Mouse (Mus musculus) frontal cortex, adult 2 months (tissue): ENCODE data around the gene Dazap1. TPM values are rescaled to one million over a fixed set of nuclear protein-coding genes. Genes with fewer than 3 reads are reported as not detected.
"Not testable (repeated sequence)": the region's sequence is repeated elsewhere in the genome, so short reads cannot be mapped to it uniquely, and the experiment has no call there.

Experiments
- DNase-seq, 2 experiments: peaks; one replicate each; pipeline ENCODE4 v3.0.0; 2022; ENCODE audit warnings: low spot score in 1 of 2; ENCODE audit errors: extremely low spot score in 1 of 2
- polyA plus RNA-seq: library from polyadenylated mRNA; depleted of rRNA; stranded (reverse); fragments of >200 nt; gene quantifications from 2 replicates; pipeline ENCODE4 v1.2.3, GENCODE M21; 2012

The Dazap1 gene
- polyA plus RNA-seq, 1 experiment: 86.3 TPM

- DNase-seq: not testable (repeated sequence)
Observed at GRCm38 (mm10) chr10:80248437-80248836, 12.8 kb upstream of the Dazap1 start.

- DNase-seq: peak; percentile 93 to 99
Observed at GRCm38 (mm10) chr10:80248971-80249640, 12.2 kb upstream of the Dazap1 start, which contains the start of gene Ndufs7. Gene Ndufs7, plus strand, starts transcription at chr10:80249121.

DNA sequence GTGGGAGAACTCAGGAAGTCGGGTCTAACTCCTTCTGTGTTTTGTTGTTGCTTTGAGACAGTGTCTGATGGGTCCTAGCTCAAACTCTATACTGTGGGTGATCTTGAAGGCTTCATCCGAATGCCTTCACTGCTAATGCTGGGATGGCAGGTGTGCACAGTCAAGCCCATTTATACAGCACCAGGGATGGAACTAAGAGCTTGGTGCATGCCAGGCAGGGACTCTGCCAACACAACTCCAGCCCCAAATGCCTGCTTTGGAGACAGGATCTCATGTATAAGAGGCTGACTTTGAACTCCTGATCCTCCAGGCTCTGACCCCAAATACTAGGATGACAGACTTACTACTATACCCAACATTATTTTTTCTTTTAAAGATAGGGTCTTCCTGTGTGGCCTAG lies 11.2 kb upstream of the Dazap1 start:
- DNase-seq: no peak

DNA sequence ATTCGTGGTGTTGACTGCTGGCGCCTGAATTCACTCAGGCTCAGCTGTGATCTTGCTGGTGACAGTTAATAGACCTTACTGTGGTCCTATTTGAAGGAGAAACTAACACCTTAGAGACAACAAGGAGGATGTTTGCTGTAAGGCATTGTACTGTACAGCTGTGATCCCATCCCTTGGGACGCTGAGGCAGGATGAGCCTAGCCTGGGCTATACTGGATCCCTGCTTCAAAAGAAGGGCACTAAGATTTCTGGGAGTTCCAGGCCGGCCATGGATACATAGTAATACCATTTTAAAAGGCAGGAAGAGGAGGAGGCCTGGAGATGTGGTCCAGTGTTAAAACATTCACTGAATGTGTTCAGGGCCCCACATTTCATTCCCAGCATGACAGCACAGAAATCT lies 10.7 kb upstream of the Dazap1 start:
- DNase-seq: no peak

DNA sequence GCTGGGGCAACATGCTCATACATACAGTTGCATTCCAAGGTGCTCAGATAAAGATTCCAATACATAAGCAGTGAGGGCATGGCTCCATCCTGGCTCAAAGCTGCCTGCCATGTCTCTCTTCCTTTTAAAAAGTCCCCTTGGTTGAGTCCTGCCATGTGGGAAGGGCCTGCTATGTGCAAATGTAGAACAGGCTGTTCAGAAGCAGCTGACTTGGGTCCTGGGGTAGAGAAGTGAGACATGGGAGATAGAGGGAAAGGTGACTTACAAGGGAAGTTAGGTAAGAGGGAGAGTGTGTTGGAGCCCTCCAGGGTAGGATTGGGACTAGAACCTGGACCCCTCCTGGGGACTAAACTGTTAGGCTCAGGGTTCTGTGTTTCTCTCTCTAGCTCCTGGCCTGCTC lies 9.3 kb upstream of the Dazap1 start:
- no peak for DNase-seq

- DNase-seq: no peak
Observed at GRCm38 (mm10) chr10:80252493-80253274, 8.6 kb upstream of the Dazap1 start.

DNA sequence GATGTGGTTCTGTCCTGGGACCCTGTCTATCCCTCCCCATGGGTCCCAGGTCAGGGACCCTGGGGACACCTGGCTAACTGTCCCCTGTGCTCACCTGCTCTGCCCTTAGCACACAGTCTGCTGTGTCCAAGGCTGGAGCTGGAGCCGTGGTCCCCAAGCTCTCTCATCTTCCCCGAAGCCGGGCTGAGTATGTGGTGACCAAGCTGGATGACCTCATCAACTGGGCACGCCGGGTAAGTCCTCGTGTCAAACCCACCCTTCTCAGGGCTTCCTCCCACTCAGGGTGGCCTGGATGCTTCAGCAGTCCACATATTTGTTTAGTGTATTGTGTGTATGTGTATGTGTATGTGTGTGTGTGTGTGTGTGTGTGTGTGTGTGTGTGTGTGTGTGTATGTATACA lies 7.7 kb upstream of the Dazap1 start:
- no peak for DNase-seq

DNA sequence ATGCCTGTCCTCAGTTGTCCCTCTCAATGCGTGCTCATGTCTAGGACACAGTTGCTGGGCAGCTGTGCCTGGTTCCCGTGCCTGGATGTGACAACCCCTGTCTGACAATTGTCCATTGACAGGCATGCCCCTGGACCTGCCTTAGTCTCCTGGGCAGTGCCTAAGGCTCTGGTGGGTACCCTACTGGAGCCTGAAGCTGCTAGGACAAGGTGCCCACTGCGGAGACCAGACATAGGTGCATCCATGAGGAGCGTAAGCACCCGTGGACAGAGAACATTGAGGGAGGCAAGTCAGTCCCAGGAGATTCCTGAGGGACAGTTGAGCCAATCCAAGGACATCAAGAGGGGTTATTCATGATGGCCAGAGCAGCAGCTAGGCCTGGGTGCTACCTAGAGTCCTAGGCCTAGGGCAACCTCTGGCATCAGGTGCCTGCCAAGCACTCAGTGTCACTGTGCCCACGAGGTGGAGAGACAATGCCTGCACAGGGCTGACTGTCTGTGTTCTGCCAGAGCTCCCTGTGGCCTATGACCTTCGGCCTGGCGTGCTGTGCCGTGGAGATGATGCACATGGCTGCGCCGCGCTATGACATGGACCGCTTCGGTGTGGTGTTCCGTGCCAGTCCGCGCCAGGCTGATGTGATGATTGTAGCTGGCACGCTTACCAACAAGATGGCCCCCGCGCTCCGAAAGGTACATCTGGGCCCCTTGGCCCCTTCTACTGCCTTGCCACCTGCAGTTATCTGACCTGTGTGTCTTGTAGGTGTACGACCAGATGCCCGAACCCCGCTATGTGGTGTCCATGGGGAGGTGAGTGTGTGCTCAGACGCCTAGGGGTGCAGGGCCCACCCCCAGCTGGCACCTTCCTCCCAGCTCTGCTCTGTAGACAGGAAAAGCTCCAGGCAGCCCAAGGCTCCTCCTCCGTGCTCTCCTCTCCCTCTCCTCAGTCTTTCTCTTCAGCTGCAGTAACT lies 6.7 kb upstream of the Dazap1 start:
- DNase-seq: no peak

- DNase-seq: no peak
Observed at GRCm38 (mm10) chr10:80255881-80256535, 5.3 kb upstream of the Dazap1 start.

- no peak for DNase-seq
Observed at GRCm38 (mm10) chr10:80257936-80258335, 3.4 kb upstream of the Dazap1 start.

DNA sequence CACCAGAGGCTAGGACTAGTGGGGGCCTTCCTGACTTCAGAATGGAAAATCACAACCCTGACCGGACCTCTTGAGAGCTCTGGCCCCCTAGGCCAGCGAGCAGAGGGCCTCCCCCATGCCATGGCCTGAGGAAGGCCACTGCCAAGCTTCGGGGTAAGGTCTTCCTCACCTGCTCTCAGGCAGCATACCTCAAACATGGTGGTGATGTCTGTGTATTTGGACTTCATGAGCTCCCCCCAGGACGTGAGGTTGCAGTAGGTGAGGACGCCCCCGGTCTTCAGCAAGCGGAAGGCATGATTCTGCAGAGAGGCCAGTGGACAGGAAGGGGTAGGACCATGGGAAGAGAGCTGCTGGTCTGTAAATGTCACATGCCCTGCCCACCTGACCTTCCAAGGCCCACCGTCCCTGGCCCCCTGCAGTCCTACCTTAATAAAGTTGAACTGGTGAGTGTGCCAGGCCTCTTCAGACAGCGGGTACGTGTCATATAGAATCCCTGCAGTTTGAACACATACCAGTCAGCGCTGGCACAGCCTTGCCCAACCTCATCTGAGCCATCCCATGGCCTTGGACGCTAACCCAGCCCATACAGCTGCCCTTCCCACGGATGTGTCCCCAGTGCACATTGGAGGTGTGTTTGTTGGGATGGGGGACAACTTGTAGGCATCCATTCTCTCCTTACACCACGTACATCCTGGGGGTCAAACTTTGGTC lies 2.4 kb upstream of the Dazap1 start:
- DNase-seq: no peak

- no peak for DNase-seq
Observed at GRCm38 (mm10) chr10:80259463-80259805, 1.9 kb upstream of the Dazap1 start.

GRCm38 (mm10) chr10:80259861-80260641 lies 1.2 kb upstream of the Dazap1 start:
- peak; percentile 72 to 79 for DNase-seq

- DNase-seq: peak; percentile 86 to 89
Observed at GRCm38 (mm10) chr10:80261585-80261968, 291 bp downstream of the Dazap1 start.

GRCm38 (mm10) chr10:80262169-80262568 lies 883 bp downstream of the Dazap1 start:
- no peak for DNase-seq

- DNase-seq: no peak
Observed at GRCm38 (mm10) chr10:80262776-80263365, 1.6 kb downstream of the Dazap1 start.

GRCm38 (mm10) chr10:80264341-80265148 lies 3.3 kb downstream of the Dazap1 start:
- DNase-seq: peak; percentile 99

- no peak for DNase-seq
Observed at GRCm38 (mm10) chr10:80265149-80265486, 3.8 kb downstream of the Dazap1 start.
